Mouse (Mus musculus) stomach, embryonic 14.5 days (tissue): ENCODE data around the gene Cachd1. TPM values are rescaled to one million over a fixed set of nuclear protein-coding genes. Genes with fewer than 3 reads are reported as not detected.

Experiments used
- ATAC-seq: fragments of 200-750 bp; cut with Nextera tagmentation; 2 replicates; pipeline ENCODE4 v1.8.0; 2017; ENCODE audit warnings: low read depth, moderate TSS enrichment; ENCODE audit not compliant: insufficient number of reproducible peaks, insufficient read depth, low FRiP score
- H3K27ac ChIP-seq: fragments of 300-500 bp; sonication (generic); 2 replicates; pipeline ENCODE4 v1.5.1; 2014; ENCODE audit warnings: mild to moderate bottlenecking, low read length, moderate library complexity, mixed read lengths
- H3K27me3 ChIP-seq: fragments of 300-500 bp; sonication (generic); 2 replicates; pipeline ENCODE4 v1.6.1; 2014; ENCODE audit warnings: low read length, control low read depth, mixed read lengths; ENCODE audit not compliant: control insufficient read depth, insufficient read depth
- H3K36me3 ChIP-seq: fragments of 300-500 bp; sonication (generic); 2 replicates; pipeline ENCODE4 v1.6.1; 2014; ENCODE audit warnings: mild to moderate bottlenecking, control low read depth, low read length, moderate library complexity, mixed read lengths; ENCODE audit not compliant: control insufficient read depth, insufficient read depth
- H3K4me1 ChIP-seq: fragments of 300-500 bp; sonication (generic); 2 replicates; pipeline ENCODE4 v1.6.1; 2014; ENCODE audit warnings: low read length, control low read depth, mixed read lengths; ENCODE audit not compliant: control insufficient read depth, insufficient read depth
- H3K4me2 ChIP-seq: fragments of 300-500 bp; sonication (generic); replicated peaks from 2 replicates; pipeline ENCODE4 v1.6.1; 2014; ENCODE audit warnings: low read depth, low read length, control low read depth
- H3K4me3 ChIP-seq: fragments of 300-500 bp; sonication (generic); 2 replicates; pipeline ENCODE4 v1.5.1; 2014; ENCODE audit warnings: low read depth, low read length, control low read depth
- H3K9ac ChIP-seq: fragments of 300-500 bp; sonication (generic); replicated peaks from 2 replicates; pipeline ENCODE4 v1.6.1; 2014; ENCODE audit warnings: low read depth, mild to moderate bottlenecking, control low read depth, low read length, moderate library complexity, mixed read lengths
- H3K9me3 ChIP-seq: fragments of 300-500 bp; sonication (generic); 2 replicates; pipeline ENCODE4 v1.6.1; 2016; ENCODE audit warnings: low read depth, low read length, control low read depth; ENCODE audit not compliant: control insufficient read depth
- WGBS: fragments of 180-500 bp; shearing (Covaris S2); extraction: QIAGEN DNeasy Blood & Tissue Kit; methylation state at CpG from one replicate; pipeline ENCODE4 v1.1.7; 2014; 5-methylcytosine and 5-hydroxymethylcytosine counted together
- polyA plus RNA-seq: library from polyadenylated mRNA; unstranded; fragments of >200 nt; fragmentation: Nextera tagmentation; extraction: Ambion mirVana; gene quantifications from 2 replicates; pipeline ENCODE4 v1.2.1, GENCODE M21; 2014

The Cachd1 gene
- polyA plus RNA-seq, 1 experiment from 2014 or later: 19.5 TPM

- Histone ChIP-seq H3K4me3 (no peak overlapping the region), H3K4me1 (peaks cover 35% of the 10 kb centered on the region), H3K27me3 (no peaks in the 10 kb centered on the region), H3K4me2 (0 out of 2 replicates have a peak overlapping the region, but pooled peaks have one; percentile 0), H3K27ac (0 out of 2 replicates have a peak overlapping the region, but pooled peaks have one; percentile 30), H3K36me3 (no peaks in the 10 kb centered on the region), H3K9ac (no peak overlapping the region), H3K9me3 (no peaks in the 10 kb centered on the region)
- ATAC-seq: peak; percentile 51; the same call in 1 of the 2 replicates
- whole genome bisulfite sequencing: 25% methylated on average over 15 of the region's 15 CpGs
Measured at GRCm38 (mm10) chr4:100863861-100864428, 87.5 kb downstream of the Cachd1 start.

- Histone ChIP-seq H3K27ac (peak overlapping the region; percentile 58; the same call in 1 of the 2 replicates), H3K9me3 (no peaks in the 10 kb centered on the region), H3K36me3 (no peaks in the 10 kb centered on the region), H3K4me2 (peak overlapping the region; percentile 5; the same call in 1 of the 2 replicates), H3K4me3 (no peak overlapping the region), H3K4me1 (peaks cover 35% of the 10 kb centered on the region), H3K27me3 (no peaks in the 10 kb centered on the region), H3K9ac (no peak overlapping the region)
- 32% methylated on average over 13 of the region's 13 CpGs for WGBS
- ATAC-seq: no peak
Measured at GRCm38 (mm10) chr4:100865423-100865822, 88.9 kb downstream of the Cachd1 start.

GRCm38 (mm10) chr4:100865962-100866703, 89.7 kb downstream of the Cachd1 start:
- peaks cover 35% of the 10 kb centered on the region for H3K4me1 ChIP-seq
- no peaks in the 10 kb centered on the region for H3K36me3 ChIP-seq
- ATAC-seq: peak; percentile 76; the same call in 1 of the 2 replicates
- no peak overlapping the region; the same call in 1 of the 2 replicates for H3K4me2 ChIP-seq
- 26% methylated on average over 12 of the region's 12 CpGs for WGBS
- no peak overlapping the region for H3K9ac ChIP-seq
- no peak overlapping the region for H3K4me3 ChIP-seq
- peak overlapping the region; percentile 77; the same call in 1 of the 2 replicates for H3K27ac ChIP-seq
- no peaks in the 10 kb centered on the region for H3K27me3 ChIP-seq
- no peaks in the 10 kb centered on the region for H3K9me3 ChIP-seq

GRCm38 (mm10) chr4:100877351-100877750, 100.9 kb downstream of the Cachd1 start:
- H3K9me3 ChIP-seq: no peaks in the 10 kb centered on the region
- H3K27me3 ChIP-seq: no peaks in the 10 kb centered on the region
- no peak overlapping the region for H3K4me2 ChIP-seq
- H3K9ac ChIP-seq: no peak overlapping the region
- no peak overlapping the region for H3K4me3 ChIP-seq
- no peak overlapping the region for H3K27ac ChIP-seq
- H3K36me3 ChIP-seq: no peaks in the 10 kb centered on the region
- 65% methylated on average over 3 of the region's 3 CpGs for WGBS
- ATAC-seq: no peak
- peaks cover 8% of the 10 kb centered on the region; the same call in 1 of the 2 replicates for H3K4me1 ChIP-seq

- ATAC-seq: 0 out of 2 replicates have a peak, but pooled peaks have one; percentile 33
- no peak overlapping the region for H3K4me3 ChIP-seq
- 22% methylated on average over 8 of the region's 8 CpGs for WGBS
- H3K4me1 ChIP-seq: peaks cover 8% of the 10 kb centered on the region; the same call in 1 of the 2 replicates
- H3K36me3 ChIP-seq: no peaks in the 10 kb centered on the region
- no peak overlapping the region for H3K27ac ChIP-seq
- no peak overlapping the region for H3K4me2 ChIP-seq
- H3K27me3 ChIP-seq: no peaks in the 10 kb centered on the region
- no peak overlapping the region for H3K9ac ChIP-seq
- no peaks in the 10 kb centered on the region for H3K9me3 ChIP-seq
Measured at GRCm38 (mm10) chr4:100879414-100879813, 102.9 kb downstream of the Cachd1 start.

- Histone ChIP-seq H3K36me3 (no peaks in the 10 kb centered on the region), H3K27ac (peak overlapping the region; percentile 33; the same call in 1 of the 2 replicates), H3K4me2 (no peak overlapping the region), H3K9ac (no peak overlapping the region), H3K4me3 (no peak overlapping the region), H3K27me3 (no peaks in the 10 kb centered on the region), H3K9me3 (no peaks in the 10 kb centered on the region), H3K4me1 (peaks cover 8% of the 10 kb centered on the region; the same call in 1 of the 2 replicates)
- ATAC-seq: no peak
- WGBS: 36% methylated on average over 4 of the region's 4 CpGs
Measured at GRCm38 (mm10) chr4:100880075-100880474, 103.6 kb downstream of the Cachd1 start.

GRCm38 (mm10) chr4:100885793-100886742, 109.6 kb downstream of the Cachd1 start:
- peak; percentile 85 for ATAC-seq
- H3K9ac ChIP-seq: no peak overlapping the region
- H3K4me1 ChIP-seq: peaks cover 19% of the 10 kb centered on the region
- 9% methylated on average over 19 of the region's 19 CpGs for WGBS
- H3K4me2 ChIP-seq: peak overlapping the region; percentile 10; the same call in 1 of the 2 replicates
- H3K9me3 ChIP-seq: no peaks in the 10 kb centered on the region
- H3K27me3 ChIP-seq: no peaks in the 10 kb centered on the region
- no peak overlapping the region for H3K4me3 ChIP-seq
- H3K27ac ChIP-seq: peak overlapping the region; percentile 92
- H3K36me3 ChIP-seq: no peaks in the 10 kb centered on the region
